Mouse (Mus musculus): ENCODE measurements around the gene Col24a1. TPM values are rescaled to one million over a fixed set of nuclear protein-coding genes. Genes with fewer than 3 reads are reported as not detected.

The Col24a1 gene
- polyA plus RNA-seq (2012; rRNA removed) = 1.1 and 3.2 TPM in 2 replicates

GRCm38 (mm10) chr3:145292337-145293134, at the start of gene Col24a1:
TSS of gene Col24a1 (plus strand) at chr3:145292472.

GRCm38 (mm10) chr3:145575743-145576481, 283.6 kb downstream of the Col24a1 start, which contains the start of gene Znhit6:
TSS of gene Znhit6 (plus strand) at chr3:145576205.

Other genes with a start within 250 kb of the Col24a1 start
- 0.07 and 0.19 TPM in 2 replicates for gene Clca2, start 193.0 kb upstream of the Col24a1 start, polyA plus RNA-seq (2012; rRNA removed)
- 35.8 and 45.5 TPM in 2 replicates for gene Odf2l, start 173.9 kb upstream of the Col24a1 start, polyA plus RNA-seq (2012; rRNA removed)